Mouse (Mus musculus): Measurements from ENCODE around the gene Pcdh17.

The Pcdh17 gene

DNA sequence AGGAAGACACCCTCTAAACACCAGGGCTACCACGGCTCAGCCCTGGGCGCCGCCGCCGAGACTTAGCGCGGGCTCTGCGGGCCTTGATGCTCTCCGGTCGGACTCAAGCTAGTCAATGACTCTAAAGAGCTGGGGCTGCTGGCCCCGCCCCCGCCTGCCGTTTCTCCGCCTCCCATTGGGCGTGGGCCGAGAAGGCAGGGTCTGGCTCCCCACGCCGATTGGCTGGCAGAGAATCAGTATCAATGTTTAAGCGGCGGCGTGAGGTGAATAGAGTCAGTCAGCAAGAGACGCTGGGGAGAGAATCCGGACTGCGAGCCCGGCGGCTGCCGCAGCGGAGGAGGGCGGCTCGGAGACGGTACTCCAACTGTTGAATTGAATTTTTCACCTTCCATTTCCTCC is at the start of gene Pcdh17:
Pcdh17 (plus strand) TSS at position 276 of the 399 bp plus-strand sequence.
- DNase-seq (ENCODE audit: low read depth, low spot score) = no peak

- DNase-seq (ENCODE audit: low read depth, low spot score) = no peak
Observed at GRCm38 (mm10) chr14:84397137-84397536, 46.2 kb upstream of the Pcdh17 start.

DNA sequence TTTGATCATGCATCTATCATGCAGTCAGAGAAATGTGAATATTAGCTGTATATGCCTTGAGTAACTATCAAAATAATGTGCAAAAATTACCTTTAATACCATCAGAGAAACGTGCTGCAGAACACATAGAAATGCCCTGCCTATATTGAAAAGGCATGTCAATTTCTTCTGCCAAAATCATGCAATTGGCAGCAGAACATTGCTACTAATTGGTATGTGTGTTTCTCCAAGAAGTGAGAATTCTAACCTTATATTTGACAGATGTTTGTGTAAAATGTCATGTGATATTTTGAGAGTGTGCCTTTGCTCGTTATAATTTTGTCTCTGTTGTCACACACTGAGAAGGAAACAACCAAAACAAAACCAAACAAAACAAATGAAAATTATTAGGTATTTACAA is 18.6 kb upstream of the Pcdh17 start:
- DNase-seq (ENCODE audit: low read depth, low spot score) = no peak

DNA sequence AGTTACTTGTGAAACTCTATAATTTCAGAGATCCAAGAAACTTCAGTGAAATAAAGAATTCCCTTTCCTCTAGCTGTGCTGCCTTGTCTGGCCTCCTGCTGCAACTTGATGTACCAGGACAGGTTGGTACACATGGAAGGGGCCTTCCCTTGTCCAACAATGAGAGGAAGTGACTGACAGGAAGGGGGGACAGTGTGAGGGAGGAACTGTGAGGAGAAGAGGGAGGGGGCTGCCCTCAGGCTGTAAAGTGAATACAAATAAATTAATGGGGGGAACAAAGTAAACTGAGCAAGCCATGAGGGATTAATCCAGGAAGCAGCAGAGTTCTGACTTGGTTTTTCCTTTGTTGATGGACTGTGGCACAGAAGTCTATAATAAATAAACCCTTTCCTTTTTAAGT is 16.7 kb upstream of the Pcdh17 start:
- no peak for DNase-seq (ENCODE audit: low read depth, low spot score)

DNA sequence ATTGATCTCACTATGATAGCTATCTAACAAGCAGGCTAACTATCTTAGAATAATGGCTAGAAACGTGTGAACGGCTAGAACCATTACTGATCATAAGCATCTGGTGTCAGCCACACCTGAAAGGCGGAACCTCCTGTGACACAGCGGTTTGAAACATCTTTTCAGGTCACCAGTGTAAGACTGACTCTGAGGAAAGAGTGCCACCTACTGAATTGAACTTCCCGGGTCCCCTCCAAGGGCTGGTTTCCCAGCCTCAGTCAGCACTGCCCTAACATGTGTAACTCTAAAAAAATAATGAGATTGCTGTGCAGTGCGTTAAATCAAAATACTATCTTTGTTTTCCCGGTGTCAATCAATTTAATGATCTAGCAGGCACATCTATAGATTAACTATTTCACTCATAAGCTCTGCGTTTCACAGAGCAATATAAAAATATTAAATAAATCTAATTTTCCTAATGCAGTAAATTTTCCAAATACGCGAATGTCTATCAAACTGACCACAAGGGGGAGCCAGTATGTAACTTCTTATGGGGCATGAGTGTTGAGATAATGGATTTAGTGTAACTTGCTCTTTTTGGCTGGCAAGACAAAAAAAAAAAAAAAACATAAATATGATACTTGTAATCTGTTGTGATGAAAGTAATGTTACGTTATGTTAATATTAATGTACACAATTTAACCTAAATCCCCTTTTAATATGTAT is 5.1 kb upstream of the Pcdh17 start:
- DNase-seq (ENCODE audit: low read depth, low spot score) = no peak

- no peak for DNase-seq (ENCODE audit: low read depth, low spot score)
Observed at GRCm38 (mm10) chr14:84440903-84441302, 2.5 kb upstream of the Pcdh17 start.

- no peak for DNase-seq (ENCODE audit: low read depth, low spot score)
Observed at GRCm38 (mm10) chr14:84442528-84443287, 655 bp upstream of the Pcdh17 start.

DNA sequence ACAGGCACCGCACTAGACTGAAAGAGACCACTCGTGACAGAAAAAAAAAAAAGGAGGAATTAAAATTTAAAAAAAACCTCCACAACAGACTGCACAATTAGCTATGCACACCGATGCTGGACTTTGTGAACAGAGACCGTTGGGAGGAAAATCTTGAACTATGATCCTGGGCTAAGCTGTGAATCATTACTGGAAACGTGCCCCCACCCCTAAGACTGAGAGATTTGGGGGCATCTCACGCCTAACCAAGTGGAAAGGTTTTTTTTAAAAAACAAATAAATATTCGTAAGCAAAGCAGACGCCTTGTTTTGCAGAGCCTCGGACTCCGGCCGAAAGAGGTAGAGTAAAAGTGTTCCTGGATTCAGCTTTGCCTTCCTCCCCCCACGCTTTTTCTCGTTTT is 398 bp downstream of the Pcdh17 start:
- DNase-seq (ENCODE audit: low read depth, low spot score) = no peak

GRCm38 (mm10) chr14:84444276-84444662 is 906 bp downstream of the Pcdh17 start:
- DNase-seq (ENCODE audit: low read depth, low spot score) = no peak

DNA sequence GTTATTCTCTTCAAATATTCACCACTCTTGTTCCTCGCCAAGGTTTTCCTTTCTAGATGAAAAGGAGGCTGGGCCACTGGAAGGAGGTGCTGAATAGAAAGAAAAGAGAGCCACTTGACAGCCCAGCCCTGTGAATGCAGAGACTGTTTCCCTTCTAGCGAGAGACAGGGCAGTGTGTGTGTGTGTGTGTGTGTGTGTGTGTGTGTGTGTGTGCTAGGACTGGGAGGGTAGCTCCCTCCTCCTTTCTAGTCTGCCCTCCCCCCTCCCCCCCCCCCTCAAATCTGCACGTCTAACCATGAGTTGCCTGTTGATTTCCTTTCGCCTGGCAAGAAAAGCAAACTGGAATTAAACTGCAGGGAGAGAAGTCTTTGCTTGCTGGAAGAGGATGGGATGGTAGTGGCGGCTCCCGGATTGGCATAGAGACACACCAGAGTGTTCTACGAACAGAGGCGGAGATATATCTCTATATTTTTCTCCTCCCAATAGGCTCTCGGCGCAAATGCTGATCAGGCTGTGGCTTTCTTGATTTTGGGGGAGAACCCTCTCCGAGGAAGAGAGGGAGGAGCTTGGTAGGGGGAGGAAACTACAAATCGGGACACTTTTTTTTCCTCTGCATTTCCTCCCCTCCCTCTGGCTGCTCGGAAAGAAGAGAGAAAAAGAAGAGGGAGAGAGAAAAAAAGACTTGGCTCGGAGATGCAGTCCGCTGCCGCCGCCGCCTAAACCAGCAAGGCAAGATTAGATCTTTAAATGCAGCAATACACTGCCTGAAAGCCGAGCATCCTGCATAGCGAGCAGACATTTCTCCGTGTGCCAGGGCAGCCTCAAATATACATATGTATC is 1.5 kb downstream of the Pcdh17 start:
- DNase-seq (ENCODE audit: low read depth, low spot score) = no peak

GRCm38 (mm10) chr14:84445503-84446410 is 2.4 kb downstream of the Pcdh17 start:
- DNase-seq (ENCODE audit: low read depth, low spot score) = no peak

- no peak for DNase-seq (ENCODE audit: low read depth, low spot score)
Observed at GRCm38 (mm10) chr14:84446411-84446915, 3.1 kb downstream of the Pcdh17 start.

DNA sequence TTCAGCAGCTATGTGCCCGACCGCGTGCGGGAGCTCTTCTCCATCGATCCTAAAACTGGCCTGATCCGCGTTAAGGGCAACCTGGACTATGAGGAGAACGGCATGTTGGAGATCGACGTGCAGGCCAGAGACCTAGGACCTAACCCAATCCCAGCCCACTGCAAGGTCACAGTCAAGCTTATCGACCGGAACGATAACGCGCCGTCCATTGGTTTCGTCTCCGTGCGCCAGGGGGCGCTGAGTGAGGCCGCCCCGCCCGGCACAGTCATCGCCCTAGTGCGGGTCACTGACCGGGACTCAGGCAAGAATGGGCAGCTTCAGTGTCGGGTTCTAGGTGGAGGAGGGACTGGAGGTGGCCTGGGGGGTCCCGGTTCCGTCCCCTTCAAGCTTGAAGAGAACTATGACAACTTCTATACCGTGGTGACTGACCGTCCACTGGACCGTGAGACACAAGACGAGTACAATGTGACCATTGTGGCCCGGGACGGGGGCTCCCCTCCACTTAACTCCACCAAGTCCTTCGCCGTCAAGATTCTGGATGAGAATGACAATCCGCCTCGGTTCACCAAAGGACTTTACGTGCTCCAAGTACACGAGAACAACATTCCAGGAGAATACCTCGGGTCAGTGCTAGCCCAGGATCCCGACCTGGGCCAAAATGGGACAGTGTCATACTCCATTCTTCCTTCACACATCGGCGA is 3.7 kb downstream of the Pcdh17 start:
- no peak for DNase-seq (ENCODE audit: low read depth, low spot score)

DNA sequence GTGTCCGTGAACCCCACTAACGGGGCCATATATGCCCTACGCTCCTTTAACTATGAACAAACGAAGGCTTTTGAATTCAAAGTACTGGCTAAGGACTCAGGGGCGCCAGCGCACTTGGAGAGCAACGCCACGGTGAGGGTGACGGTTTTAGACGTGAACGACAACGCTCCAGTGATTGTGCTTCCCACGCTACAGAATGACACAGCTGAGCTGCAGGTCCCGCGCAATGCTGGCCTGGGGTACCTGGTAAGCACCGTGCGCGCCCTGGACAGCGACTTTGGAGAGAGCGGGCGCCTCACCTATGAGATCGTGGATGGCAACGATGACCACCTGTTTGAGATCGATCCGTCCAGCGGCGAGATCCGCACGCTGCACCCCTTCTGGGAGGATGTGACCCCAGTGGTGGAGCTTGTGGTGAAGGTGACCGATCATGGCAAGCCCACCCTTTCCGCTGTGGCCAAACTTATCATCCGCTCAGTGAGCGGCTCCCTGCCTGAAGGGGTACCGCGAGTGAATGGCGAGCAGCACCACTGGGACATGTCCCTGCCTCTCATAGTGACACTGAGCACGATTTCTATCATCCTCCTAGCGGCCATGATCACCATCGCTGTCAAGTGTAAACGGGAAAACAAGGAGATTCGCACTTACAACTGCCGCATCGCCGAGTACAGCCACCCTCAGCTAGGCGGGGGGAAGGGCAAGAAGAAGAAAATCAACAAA is 4.5 kb downstream of the Pcdh17 start:
- no peak for DNase-seq (ENCODE audit: low read depth, low spot score)

GRCm38 (mm10) chr14:84448381-84448771 is 5.0 kb downstream of the Pcdh17 start:
- no peak for DNase-seq (ENCODE audit: low read depth, low spot score)

GRCm38 (mm10) chr14:84454074-84454845 is 10.9 kb downstream of the Pcdh17 start:
- no peak for DNase-seq (ENCODE audit: low read depth, low spot score)

- DNase-seq (ENCODE audit: low read depth, low spot score) = no peak
Observed at GRCm38 (mm10) chr14:84475491-84475890, 32.1 kb downstream of the Pcdh17 start.

- DNase-seq (ENCODE audit: low read depth, low spot score) = no peak
Observed at GRCm38 (mm10) chr14:84476336-84476735, 33.0 kb downstream of the Pcdh17 start.

DNA sequence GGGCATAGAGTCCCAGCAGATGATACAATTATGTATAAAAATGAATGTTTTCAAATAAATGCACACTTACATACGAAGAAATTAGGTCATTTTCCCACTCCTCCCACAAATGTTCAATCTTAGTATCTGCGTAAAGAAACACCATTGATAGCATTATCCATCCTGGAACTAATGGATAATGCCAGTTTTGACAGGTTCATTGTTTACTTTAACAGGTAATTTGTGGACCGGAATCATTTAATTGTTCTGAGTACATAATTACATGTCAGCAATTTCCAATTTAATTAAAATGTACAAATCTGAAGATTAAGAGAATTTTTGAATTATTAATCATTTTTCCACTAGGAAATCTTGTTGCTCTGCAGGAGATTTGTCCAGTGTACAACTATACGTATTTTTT is 33.5 kb downstream of the Pcdh17 start:
- DNase-seq (ENCODE audit: low read depth, low spot score) = no peak
